Mouse (Mus musculus) macrophage (primary cell): ENCODE results near the gene Mcm2. TPM values are rescaled to one million over a fixed set of nuclear protein-coding genes. Genes with fewer than 3 reads are reported as not detected.

ENCODE experiments used
- H3K27ac ChIP-seq: fragments of 350-480 bp; formaldehyde crosslinking; 2 replicates; pipeline ENCODE4 v1.9.0; 2021
- H3K36me3 ChIP-seq: fragments of 350-480 bp; formaldehyde crosslinking; 2 replicates; pipeline ENCODE4 v1.9.0; 2021; ENCODE audit errors: inconsistent target
- H3K4me3 ChIP-seq: fragments of 350-480 bp; formaldehyde crosslinking; 2 replicates; pipeline ENCODE4 v1.9.0; 2021; ENCODE audit errors: inconsistent target
- H3K79me2 ChIP-seq: fragments of 350-480 bp; formaldehyde crosslinking; 2 replicates; pipeline ENCODE4 v1.9.0; 2021; ENCODE audit errors: inconsistent target
- WGBS: methylation state at CpG from one replicate; pipeline ENCODE4 v1.1.7; 2026; ENCODE audit warnings: inconsistent platforms; ENCODE audit not compliant: missing documents; 5-methylcytosine and 5-hydroxymethylcytosine counted together
- polyA plus RNA-seq: library from polyadenylated mRNA; stranded (reverse); fragments of 250-400 nt; gene quantifications from 3 replicates; pipeline ENCODE4 v1.2.4, GENCODE M21; 2018; ENCODE audit warnings: inconsistent platforms

Mcm2 gene
- polyA plus RNA-seq, 1 experiment from 2014 or later: 17.8 TPM

DNA sequence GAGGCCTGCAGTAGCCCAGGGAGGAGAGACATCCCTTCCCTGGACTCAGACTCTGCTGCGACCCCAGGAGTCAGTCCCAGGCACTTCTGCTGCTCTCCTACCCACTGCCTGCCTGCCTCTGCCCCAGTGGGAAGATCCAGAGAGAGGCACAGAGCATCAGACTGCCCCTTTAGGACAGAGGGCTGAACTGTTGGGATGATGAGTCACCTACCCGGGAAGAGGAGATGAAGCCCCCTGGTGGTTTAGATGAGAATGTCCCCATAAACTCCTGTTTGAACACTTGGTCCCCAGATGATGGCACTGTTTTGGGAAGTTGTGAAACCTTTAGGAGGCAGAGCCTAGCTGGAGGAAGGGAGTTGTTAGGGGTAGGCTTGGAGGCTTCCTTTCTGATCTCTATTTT, 37.7 kb downstream of the Mcm2 start:
- 42% methylated on average over 2 of the region's 2 CpGs for WGBS
- H3K36me3 ChIP-seq: no peaks in the 10 kb centered on the region
- H3K4me3 ChIP-seq: no peak overlapping the region
- no peak overlapping the region for H3K27ac ChIP-seq
- no peaks in the 10 kb centered on the region for H3K79me2 ChIP-seq

DNA sequence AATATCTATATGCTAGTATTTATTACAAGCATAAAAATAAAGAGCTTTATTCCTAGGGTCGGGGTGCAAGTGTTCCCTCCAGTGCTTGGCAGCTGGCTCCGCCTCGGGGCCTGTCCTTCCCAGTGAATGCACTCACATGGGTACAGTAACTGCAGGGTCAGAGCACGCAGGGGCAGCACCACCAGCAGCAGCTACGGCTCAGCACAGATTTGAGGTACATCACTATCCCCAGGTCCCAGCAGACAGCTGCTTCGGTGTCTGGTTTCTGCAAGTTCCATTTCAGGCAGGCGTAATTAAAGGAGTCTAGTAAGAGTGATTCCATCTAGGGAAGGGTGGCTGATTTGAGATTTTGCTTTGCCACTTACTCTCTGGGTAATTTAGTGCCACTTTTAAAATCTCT, 40.2 kb downstream of the Mcm2 start:
- WGBS: 86% methylated on average over 5 of the region's 7 CpGs
- H3K36me3 ChIP-seq: no peaks in the 10 kb centered on the region
- H3K4me3 ChIP-seq: no peak overlapping the region
- H3K79me2 ChIP-seq: no peaks in the 10 kb centered on the region
- no peak overlapping the region for H3K27ac ChIP-seq

DNA sequence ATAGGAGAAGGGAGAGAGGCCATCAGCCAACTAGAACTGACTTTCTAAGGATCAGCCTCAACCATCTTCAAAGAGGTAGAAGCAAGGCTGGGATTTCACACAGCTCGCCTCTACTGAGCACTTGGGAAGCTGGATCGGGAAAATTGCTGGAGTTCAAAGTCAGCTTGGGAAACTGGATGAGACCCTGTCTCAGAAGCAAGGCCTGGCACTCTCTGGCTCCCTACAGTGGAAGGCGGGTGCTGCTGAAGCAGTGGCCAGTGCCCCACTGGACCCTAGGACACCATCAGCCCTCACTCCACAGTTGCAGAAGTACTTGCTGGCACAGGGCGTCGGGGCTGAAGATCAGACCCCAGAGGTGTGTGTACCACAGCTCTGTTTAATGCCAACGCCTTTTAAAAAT, 40.8 kb downstream of the Mcm2 start:
- H3K4me3 ChIP-seq: no peak overlapping the region
- H3K36me3 ChIP-seq: no peaks in the 10 kb centered on the region
- WGBS: 87% methylated on average over 6 of the region's 6 CpGs
- H3K27ac ChIP-seq: no peak overlapping the region
- no peaks in the 10 kb centered on the region for H3K79me2 ChIP-seq

GRCm38 (mm10) chr6:88857249-88857648, 41.3 kb downstream of the Mcm2 start:
- no peak overlapping the region for H3K4me3 ChIP-seq
- 26% methylated on average over 9 of the region's 9 CpGs for WGBS
- H3K27ac ChIP-seq: no peak overlapping the region
- no peaks in the 10 kb centered on the region for H3K36me3 ChIP-seq
- H3K79me2 ChIP-seq: no peaks in the 10 kb centered on the region

DNA sequence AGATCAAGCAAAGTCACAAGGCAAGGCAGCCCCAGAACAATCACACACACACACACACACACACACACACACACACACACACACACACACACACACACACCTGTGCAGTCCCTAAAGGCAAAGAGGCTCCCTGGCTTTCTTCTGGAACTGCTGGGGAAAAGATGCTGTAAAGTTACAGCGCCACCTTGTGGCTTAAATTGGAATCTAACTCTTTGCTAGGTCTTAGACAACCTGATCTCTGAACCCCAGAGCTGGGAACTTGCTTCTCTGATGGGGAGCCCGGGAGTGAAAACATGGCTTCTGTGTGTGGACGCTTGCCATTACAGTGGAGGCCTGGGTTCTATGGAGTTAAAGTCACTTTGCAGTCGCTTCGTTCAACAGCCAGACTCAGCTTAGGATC, 42.9 kb downstream of the Mcm2 start:
- Histone ChIP-seq H3K79me2 (no peaks in the 10 kb centered on the region), H3K4me3 (no peak overlapping the region), H3K27ac (no peak overlapping the region), H3K36me3 (no peaks in the 10 kb centered on the region)
- WGBS: 22% methylated on average over 5 of the region's 5 CpGs

DNA sequence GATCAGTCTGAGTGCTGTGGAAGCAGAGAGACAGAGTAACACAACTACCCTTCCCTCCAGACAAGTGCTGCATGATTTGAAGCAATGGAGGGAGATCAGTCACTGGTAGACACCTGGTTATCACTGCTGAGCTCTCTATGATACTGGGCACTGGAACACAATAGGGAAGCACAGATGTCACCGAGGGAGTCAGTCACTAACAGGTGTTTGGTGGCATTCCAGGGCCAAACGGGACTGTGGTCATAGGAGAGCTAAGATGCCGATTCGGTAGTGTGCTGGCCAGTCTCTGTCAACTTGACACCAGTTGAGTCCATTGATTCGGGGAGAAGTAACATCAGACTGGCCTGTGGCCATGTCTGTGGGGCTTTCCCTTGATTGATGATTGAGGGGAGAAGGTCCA, 44.1 kb downstream of the Mcm2 start:
- H3K4me3 ChIP-seq: no peak overlapping the region
- no peaks in the 10 kb centered on the region for H3K79me2 ChIP-seq
- 75% methylated on average over 5 of the region's 5 CpGs for WGBS
- no peak overlapping the region for H3K27ac ChIP-seq
- H3K36me3 ChIP-seq: no peaks in the 10 kb centered on the region

GRCm38 (mm10) chr6:88850034-88850433, 48.5 kb downstream of the Mcm2 start:
- WGBS: 84% methylated on average over 5 of the region's 7 CpGs
- Histone ChIP-seq H3K4me3 (no peak overlapping the region), H3K79me2 (no peaks in the 10 kb centered on the region), H3K27ac (no peak overlapping the region), H3K36me3 (no peaks in the 10 kb centered on the region)

- H3K27ac ChIP-seq: no peak overlapping the region
- 50% methylated on average over 4 of the region's 4 CpGs for WGBS
Measured at GRCm38 (mm10) chr6:88849270-88849669, 49.3 kb downstream of the Mcm2 start.

GRCm38 (mm10) chr6:88847571-88847970, 51.0 kb downstream of the Mcm2 start:
- Histone ChIP-seq H3K79me2 (no peaks in the 10 kb centered on the region), H3K4me3 (no peak overlapping the region), H3K27ac (no peak overlapping the region), H3K36me3 (no peaks in the 10 kb centered on the region)
- 83% methylated on average over 2 of the region's 2 CpGs for WGBS

More at GRCm38 (mm10) chr6:88849270-88849669, 49.3 kb downstream of the Mcm2 start:
- Histone ChIP-seq H3K79me2 (no peaks in the 10 kb centered on the region), H3K4me3 (no peak overlapping the region), H3K36me3 (no peaks in the 10 kb centered on the region)

GRCm38 (mm10) chr6:88844901-88845565, 53.5 kb downstream of the Mcm2 start:
- H3K36me3 ChIP-seq: no peaks in the 10 kb centered on the region
- 93% methylated on average over 7 of the region's 7 CpGs for WGBS
- peaks cover 12% of the 10 kb centered on the region; the same call in 1 of the 2 replicates for H3K79me2 ChIP-seq
- H3K4me3 ChIP-seq: no peak overlapping the region
- no peak overlapping the region for H3K27ac ChIP-seq

DNA sequence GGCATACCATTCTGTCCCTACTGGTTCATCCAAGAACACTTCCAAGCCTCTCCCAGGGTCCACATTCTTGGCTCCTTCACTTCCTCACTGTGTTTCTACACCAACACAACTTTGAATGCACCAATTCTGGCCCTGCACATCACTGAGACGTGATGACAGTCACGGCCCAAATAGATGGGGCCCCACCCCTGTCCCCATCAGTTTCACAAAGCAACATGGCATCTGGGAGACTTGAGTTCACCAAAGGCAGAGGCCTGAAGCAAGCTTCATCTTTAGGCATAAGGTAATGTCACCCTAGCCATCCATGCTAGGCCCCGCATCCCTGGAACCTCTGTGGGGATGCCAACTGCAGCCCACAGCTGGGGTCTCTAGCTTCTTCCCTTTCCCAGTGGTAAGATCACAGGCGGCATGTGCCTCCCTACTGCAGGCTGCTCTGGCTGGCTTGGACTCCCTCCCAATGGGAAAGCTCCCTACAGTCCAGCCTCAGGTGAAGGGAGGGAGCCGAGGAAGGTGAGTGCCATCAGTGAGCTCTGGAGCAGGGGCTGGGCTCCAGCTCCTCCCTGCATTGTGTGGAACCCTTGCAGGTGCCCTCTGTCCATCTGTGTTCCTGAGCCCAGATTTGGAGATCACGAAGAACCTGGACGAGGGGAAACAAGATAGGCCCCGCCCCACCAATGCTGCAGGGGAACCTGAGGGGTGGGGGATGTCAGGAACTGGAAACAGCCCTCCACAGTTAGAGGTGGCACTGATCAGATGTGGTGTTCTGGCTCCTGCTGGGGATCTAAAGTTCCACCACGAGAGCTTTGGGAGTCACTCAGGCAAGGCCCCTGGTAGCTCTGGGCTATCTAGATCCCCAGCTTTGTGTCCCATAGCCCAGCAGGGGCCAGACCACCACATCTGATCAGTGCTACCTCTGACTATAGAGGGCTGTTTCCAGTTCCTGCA, 54.5 kb downstream of the Mcm2 start:
- WGBS: 96% methylated on average over 9 of the region's 9 CpGs
- H3K27ac ChIP-seq: no peak overlapping the region
- peaks cover 17% of the 10 kb centered on the region; the same call in 1 of the 2 replicates for H3K79me2 ChIP-seq
- peaks cover 7% of the 10 kb centered on the region; the same call in 1 of the 2 replicates for H3K36me3 ChIP-seq
- H3K4me3 ChIP-seq: no peak overlapping the region

GRCm38 (mm10) chr6:88843241-88843640, 55.3 kb downstream of the Mcm2 start:
- H3K79me2 ChIP-seq: peaks cover 17% of the 10 kb centered on the region; the same call in 1 of the 2 replicates
- H3K4me3 ChIP-seq: no peak overlapping the region
- H3K27ac ChIP-seq: no peak overlapping the region
- WGBS: 84% methylated on average over 7 of the region's 7 CpGs
- peaks cover 15% of the 10 kb centered on the region; the same call in 1 of the 2 replicates for H3K36me3 ChIP-seq

DNA sequence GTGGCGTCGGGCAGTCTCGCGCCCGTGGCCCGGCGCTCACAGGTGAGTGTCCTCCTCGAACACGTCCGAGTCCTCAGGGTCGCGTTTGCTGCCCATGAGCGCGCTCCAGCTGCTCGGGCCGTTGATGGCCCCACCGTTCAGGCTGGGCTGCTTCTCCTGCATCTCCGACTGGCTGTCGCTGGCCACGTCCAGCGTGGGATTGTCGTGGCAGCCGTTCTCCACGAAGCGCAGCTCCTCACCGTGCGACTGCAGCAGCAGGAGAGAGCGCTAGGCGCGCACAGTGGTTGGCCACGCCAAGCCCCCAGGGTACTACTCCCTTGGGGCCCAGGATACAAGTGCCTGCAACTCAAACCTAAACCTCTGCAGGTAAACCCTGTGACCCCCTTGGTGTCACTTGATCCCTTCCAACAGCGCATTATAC, 55.8 kb downstream of the Mcm2 start:
- WGBS: 6% methylated on average over 32 of the region's 32 CpGs
- H3K36me3 ChIP-seq: peaks cover 20% of the 10 kb centered on the region; the same call in 1 of the 2 replicates
- H3K4me3 ChIP-seq: peak overlapping the region; percentile 17; the same call in 1 of the 2 replicates
- no peak overlapping the region for H3K27ac ChIP-seq
- peaks cover 17% of the 10 kb centered on the region; the same call in 1 of the 2 replicates for H3K79me2 ChIP-seq

- peaks cover 27% of the 10 kb centered on the region; the same call in 1 of the 2 replicates for H3K36me3 ChIP-seq
- peaks cover 17% of the 10 kb centered on the region; the same call in 1 of the 2 replicates for H3K79me2 ChIP-seq
- WGBS: under 1% methylated on average over 63 of the region's 72 CpGs
- H3K27ac ChIP-seq: peak within 1 kb of the TSS; percentile 67
- H3K4me3 ChIP-seq: peak within 1 kb of the TSS; percentile 94
Measured at GRCm38 (mm10) chr6:88841781-88842689, 56.5 kb downstream of the Mcm2 start, which contains the start of gene Abtb1. Abtb1 (minus strand) TSS chr6:88841984.
